Mouse (Mus musculus): ENCODE results near the gene Shoc2. TPM values are rescaled to one million over a fixed set of nuclear protein-coding genes. Genes with fewer than 3 reads are reported as not detected.
A peak's percentile ranks its signal among the peaks of the same experiment; 100 is the strongest.

Shoc2 gene
- 43.1 and 48.9 TPM in 2 replicates for polyA plus RNA-seq (2015; fragmentation: Nextera tagmentation; extraction: Ambion mirVana)

GRCm38 (mm10) chr19:53943802-53944785 lies at the start of gene Shoc2, which contains the start of gene Bbip1:
TSS of gene Shoc2 (plus strand) at chr19:53944306.
TSS of gene Bbip1 (minus strand) at chr19:53944627.
- peaks cover 20% of the 10 kb centered on the region for H3K4me1 ChIP-seq (ENCODE audit: insufficient read depth, low read length)
- no peaks in the 10 kb centered on the region for H3K27me3 ChIP-seq (ENCODE audit: insufficient read depth, low read length)
- WGBS, result under 1% methylated on average over 59 of the region's 62 CpGs
- peak within 1 kb of the TSS; percentile 76 for H3K4me2 ChIP-seq (replicated peaks; ENCODE audit: low read depth, low read length)
- no peaks in the 10 kb centered on the region for H3K9me3 ChIP-seq (ENCODE audit: low read length)
- peak within 1 kb of the TSS; percentile 100 for H3K27ac ChIP-seq (ENCODE audit: low read length)
- peak; percentile 95 for ATAC-seq (ENCODE audit: low FRiP score, low TSS enrichment)
- 0 out of 2 replicates have a peak, but pooled peaks cover 3% of the 10 kb centered on the region for H3K36me3 ChIP-seq (ENCODE audit: insufficient read depth, low read length)
- H3K4me3 ChIP-seq (ENCODE audit: low read length), result peak within 1 kb of the TSS; percentile 74
- H3K9ac ChIP-seq (replicated peaks; ENCODE audit: low read length), result peak within 1 kb of the TSS; percentile 94

- no peak overlapping the region for H3K27ac ChIP-seq (ENCODE audit: low read length)
- H3K36me3 ChIP-seq (ENCODE audit: insufficient read depth, low read length), result no peaks in the 10 kb centered on the region
- 71% methylated on average over 12 of the region's 12 CpGs for WGBS
- H3K4me2 ChIP-seq (replicated peaks; ENCODE audit: low read depth, low read length), result no peak overlapping the region
- peaks cover 24% of the 10 kb centered on the region; the same call in 1 of the 2 replicates for H3K4me1 ChIP-seq (ENCODE audit: insufficient read depth, low read length)
- H3K9me3 ChIP-seq (ENCODE audit: low read length), result no peaks in the 10 kb centered on the region
- H3K27me3 ChIP-seq (ENCODE audit: insufficient read depth, low read length), result no peaks in the 10 kb centered on the region
- no peak overlapping the region for H3K4me3 ChIP-seq (ENCODE audit: low read length)
- no peak for ATAC-seq (ENCODE audit: low FRiP score, low TSS enrichment)
- no peak overlapping the region for H3K9ac ChIP-seq (replicated peaks; ENCODE audit: low read length)
Measured at GRCm38 (mm10) chr19:53894538-53895121, 49.5 kb upstream of the Shoc2 start.

GRCm38 (mm10) chr19:53898046-53898445 lies 46.1 kb upstream of the Shoc2 start:
- H3K4me3 ChIP-seq (ENCODE audit: low read length), result no peak overlapping the region
- no peaks in the 10 kb centered on the region for H3K27me3 ChIP-seq (ENCODE audit: insufficient read depth, low read length)
- H3K27ac ChIP-seq (ENCODE audit: low read length), result no peak overlapping the region
- no peak overlapping the region for H3K9ac ChIP-seq (replicated peaks; ENCODE audit: low read length)
- peaks cover 19% of the 10 kb centered on the region for H3K4me1 ChIP-seq (ENCODE audit: insufficient read depth, low read length)
- WGBS, result 81% methylated on average over 5 of the region's 5 CpGs
- no peaks in the 10 kb centered on the region for H3K9me3 ChIP-seq (ENCODE audit: low read length)
- ATAC-seq (ENCODE audit: low FRiP score, low TSS enrichment), result no peak
- H3K36me3 ChIP-seq (ENCODE audit: insufficient read depth, low read length), result no peaks in the 10 kb centered on the region
- H3K4me2 ChIP-seq (replicated peaks; ENCODE audit: low read depth, low read length), result no peak overlapping the region

- no peak overlapping the region for H3K9ac ChIP-seq (replicated peaks; ENCODE audit: low read length)
- no peaks in the 10 kb centered on the region for H3K27me3 ChIP-seq (ENCODE audit: insufficient read depth, low read length)
- H3K36me3 ChIP-seq (ENCODE audit: insufficient read depth, low read length), result no peaks in the 10 kb centered on the region
- peaks cover 14% of the 10 kb centered on the region for H3K4me1 ChIP-seq (ENCODE audit: insufficient read depth, low read length)
- no peaks in the 10 kb centered on the region for H3K9me3 ChIP-seq (ENCODE audit: low read length)
- 62% methylated on average over 4 of the region's 4 CpGs for WGBS
- H3K4me2 ChIP-seq (replicated peaks; ENCODE audit: low read depth, low read length), result no peak overlapping the region
- no peak for ATAC-seq (ENCODE audit: low FRiP score, low TSS enrichment)
- H3K4me3 ChIP-seq (ENCODE audit: low read length), result no peak overlapping the region
- H3K27ac ChIP-seq (ENCODE audit: low read length), result no peak overlapping the region
Measured at GRCm38 (mm10) chr19:53898498-53898897, 45.6 kb upstream of the Shoc2 start.

- Histone ChIP-seq H3K9ac (replicated peaks; ENCODE audit: low read length) (no peak overlapping the region), H3K36me3 (ENCODE audit: insufficient read depth, low read length) (no peaks in the 10 kb centered on the region)
Measured at GRCm38 (mm10) chr19:53898970-53899900, 44.9 kb upstream of the Shoc2 start.

GRCm38 (mm10) chr19:53899941-53900610 lies 44.0 kb upstream of the Shoc2 start:
- Histone ChIP-seq H3K9ac (replicated peaks; ENCODE audit: low read length) (no peak overlapping the region), H3K27me3 (ENCODE audit: insufficient read depth, low read length) (no peaks in the 10 kb centered on the region), H3K36me3 (ENCODE audit: insufficient read depth, low read length) (no peaks in the 10 kb centered on the region), H3K27ac (ENCODE audit: low read length) (no peak overlapping the region), H3K9me3 (ENCODE audit: low read length) (no peaks in the 10 kb centered on the region), H3K4me3 (ENCODE audit: low read length) (no peak overlapping the region), H3K4me2 (replicated peaks; ENCODE audit: low read depth, low read length) (no peak overlapping the region), H3K4me1 (ENCODE audit: insufficient read depth, low read length) (peaks cover 11% of the 10 kb centered on the region)
- no peak for ATAC-seq (ENCODE audit: low FRiP score, low TSS enrichment)
- WGBS, result 76% methylated on average over 14 of the region's 14 CpGs

More at GRCm38 (mm10) chr19:53898970-53899900, 44.9 kb upstream of the Shoc2 start:
- Histone ChIP-seq H3K27ac (ENCODE audit: low read length) (no peak overlapping the region), H3K27me3 (ENCODE audit: insufficient read depth, low read length) (no peaks in the 10 kb centered on the region), H3K4me3 (ENCODE audit: low read length) (no peak overlapping the region), H3K4me2 (replicated peaks; ENCODE audit: low read depth, low read length) (no peak overlapping the region), H3K9me3 (ENCODE audit: low read length) (no peaks in the 10 kb centered on the region), H3K4me1 (ENCODE audit: insufficient read depth, low read length) (peaks cover 8% of the 10 kb centered on the region)
- ATAC-seq (ENCODE audit: low FRiP score, low TSS enrichment), result no peak
- WGBS, result 74% methylated on average over 25 of the region's 25 CpGs

GRCm38 (mm10) chr19:53901931-53902738 lies 42.0 kb upstream of the Shoc2 start:
- Histone ChIP-seq H3K27ac (ENCODE audit: low read length) (peak overlapping the region; percentile 93), H3K9ac (replicated peaks; ENCODE audit: low read length) (peak overlapping the region; percentile 87), H3K4me2 (replicated peaks; ENCODE audit: low read depth, low read length) (peak overlapping the region; percentile 75), H3K4me3 (ENCODE audit: low read length) (peak overlapping the region; percentile 94), H3K36me3 (ENCODE audit: insufficient read depth, low read length) (no peaks in the 10 kb centered on the region), H3K9me3 (ENCODE audit: low read length) (no peaks in the 10 kb centered on the region), H3K27me3 (ENCODE audit: insufficient read depth, low read length) (no peaks in the 10 kb centered on the region), H3K4me1 (ENCODE audit: insufficient read depth, low read length) (peaks cover 25% of the 10 kb centered on the region)
- 45% methylated on average over 15 of the region's 15 CpGs for WGBS
- ATAC-seq (ENCODE audit: low FRiP score, low TSS enrichment), result no peak

- Histone ChIP-seq H3K27ac (ENCODE audit: low read length) (peak overlapping the region; percentile 93), H3K4me2 (replicated peaks; ENCODE audit: low read depth, low read length) (peak overlapping the region; percentile 75), H3K36me3 (ENCODE audit: insufficient read depth, low read length) (no peaks in the 10 kb centered on the region), H3K4me1 (ENCODE audit: insufficient read depth, low read length) (peaks cover 25% of the 10 kb centered on the region), H3K4me3 (ENCODE audit: low read length) (peak overlapping the region; percentile 94), H3K27me3 (ENCODE audit: insufficient read depth, low read length) (no peaks in the 10 kb centered on the region), H3K9me3 (ENCODE audit: low read length) (no peaks in the 10 kb centered on the region), H3K9ac (replicated peaks; ENCODE audit: low read length) (peak overlapping the region; percentile 98)
- WGBS, result under 1% methylated on average over 60 of the region's 61 CpGs
- ATAC-seq (ENCODE audit: low FRiP score, low TSS enrichment), result peak; percentile 99
Measured at GRCm38 (mm10) chr19:53902739-53903487, 41.2 kb upstream of the Shoc2 start.
